Mouse (Mus musculus) cerebellum, adult 2 months (tissue): ENCODE measurements around the gene Rs1. TPM values are rescaled to one million over a fixed set of nuclear protein-coding genes. Genes with fewer than 3 reads are reported as not detected.

Experiments used
- DNase-seq, 2 experiments: peaks; one replicate each; pipeline ENCODE4 v3.0.0; 2021
- H3K27ac ChIP-seq: fragments of 200-500 bp; 2 replicates; pipeline ENCODE4 v1.5.1; 2012; ENCODE audit warnings: low read length, control low read depth, inconsistent platforms; ENCODE audit not compliant: insufficient read depth
- H3K27me3 ChIP-seq: fragments of 200-500 bp; 2 replicates; pipeline ENCODE4 v1.6.1; 2012; ENCODE audit warnings: inconsistent platforms, mild to moderate bottlenecking, low read length, moderate library complexity; ENCODE audit not compliant: control insufficient read depth, insufficient read depth
- H3K4me1 ChIP-seq: fragments of 200-500 bp; 2 replicates; pipeline ENCODE4 v1.6.1; 2011; ENCODE audit warnings: low read length; ENCODE audit not compliant: control insufficient read depth, insufficient read depth
- H3K4me3 ChIP-seq: fragments of 200-500 bp; replicated peaks from 2 replicates; pipeline ENCODE3; 2011; ENCODE audit warnings: mild to moderate bottlenecking, low read depth, low read length, control low read depth; ENCODE audit not compliant: insufficient read depth
- CTCF ChIP-seq: fragments of 200-500 bp; IDR thresholded peaks from 2 replicates; pipeline ENCODE4 v1.5.1; 2011; ENCODE audit warnings: low read depth, mild to moderate bottlenecking, control low read depth, low read length, moderate library complexity, borderline replicate concordance; ENCODE audit not compliant: insufficient read depth
- POLR2A ChIP-seq: fragments of 200-500 bp; IDR thresholded peaks from 2 replicates; pipeline ENCODE4 v1.6.1; 2011; ENCODE audit warnings: low read length, control low read depth, borderline replicate concordance; ENCODE audit not compliant: insufficient read depth
- WGBS: fragments of 180-500 bp; shearing (Covaris S2); methylation state at CpG from one replicate; pipeline ENCODE4 v1.1.7; 2018; 5-methylcytosine and 5-hydroxymethylcytosine counted together
- polyA plus RNA-seq: library from polyadenylated mRNA; depleted of rRNA; stranded (reverse); fragments of >200 nt; gene quantifications from 2 replicates; pipeline ENCODE4 v1.2.3, GENCODE M21; 2012; rRNA removed

The Rs1 gene
- polyA plus RNA-seq, 1 experiment = 0.11 TPM

DNA sequence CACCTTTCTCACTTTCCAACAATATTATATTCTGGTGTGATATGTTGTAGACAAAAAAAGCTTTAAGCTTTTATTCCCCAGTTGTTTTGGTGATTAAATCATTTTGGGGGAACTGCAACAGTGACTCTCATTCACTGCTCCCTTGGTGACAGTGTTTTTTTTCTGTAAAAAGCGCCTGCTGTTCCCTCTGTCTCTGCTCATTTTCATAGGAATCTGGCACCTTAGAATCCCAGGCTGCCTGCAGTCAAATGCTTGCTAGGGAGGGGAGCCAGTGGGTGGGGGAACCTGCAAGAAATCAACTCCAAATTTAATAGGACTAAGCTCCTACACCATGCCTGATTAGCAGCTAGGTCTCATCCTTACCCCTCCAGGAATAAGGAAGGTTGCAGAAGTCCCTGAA is 5.2 kb downstream of the Rs1 start:
- no peak overlapping the region for H3K4me3 ChIP-seq
- no peaks in the 10 kb centered on the region for H3K27me3 ChIP-seq
- TF ChIP-seq POLR2A (no peak), CTCF (no peak)
- no peak for DNase-seq
- WGBS = 56% methylated on average over 1 of the region's 1 CpGs
- no peaks in the 10 kb centered on the region for H3K4me1 ChIP-seq
- H3K27ac ChIP-seq = no peak overlapping the region

DNA sequence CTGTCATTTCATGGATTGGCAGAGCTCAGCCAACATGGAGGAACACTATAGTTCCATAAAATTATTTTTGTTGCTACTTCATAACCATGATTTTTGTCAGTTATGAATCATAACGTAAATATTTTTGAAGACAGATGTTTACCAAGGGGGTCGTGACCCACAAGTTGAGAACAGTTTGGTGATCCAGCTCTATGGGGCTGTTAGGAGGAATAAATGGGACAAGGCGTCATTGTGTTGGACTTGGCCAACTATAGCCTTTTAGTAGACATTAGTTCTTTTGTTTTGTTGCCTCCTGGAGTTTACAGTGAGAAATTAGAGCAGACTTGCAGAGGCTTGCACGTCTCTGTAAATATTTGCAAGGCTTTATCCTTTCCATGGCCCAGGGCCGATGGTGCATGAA is 14.5 kb downstream of the Rs1 start:
- Histone ChIP-seq H3K4me3 (no peak overlapping the region), H3K4me1 (no peaks in the 10 kb centered on the region), H3K27ac (no peak overlapping the region), H3K27me3 (no peaks in the 10 kb centered on the region; the same call in 1 of the 2 replicates)
- 81% methylated on average over 5 of the region's 5 CpGs for WGBS
- TF ChIP-seq POLR2A (no peak), CTCF (no peak)
- DNase-seq = no peak

DNA sequence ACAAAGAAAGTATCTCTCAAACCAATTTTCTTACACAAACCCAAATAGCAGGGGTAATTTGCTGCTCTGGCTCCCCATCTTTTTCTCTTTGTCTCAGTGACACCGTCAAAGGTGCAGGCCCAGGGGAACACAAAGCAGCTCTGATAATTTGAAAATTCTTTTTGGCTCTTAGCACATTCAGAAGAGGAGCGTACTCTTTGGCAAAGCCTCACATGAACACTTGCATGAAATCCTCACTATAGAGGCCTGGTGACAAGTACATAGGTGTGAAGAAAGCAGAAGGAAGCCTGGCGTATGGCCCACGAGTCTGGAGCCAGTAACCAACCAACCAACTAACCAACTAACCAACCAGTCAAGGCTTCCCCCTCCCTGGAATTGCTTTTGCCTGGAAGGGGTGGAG is 27.1 kb downstream of the Rs1 start:
- Histone ChIP-seq H3K4me3 (no peak overlapping the region), H3K27ac (no peak overlapping the region), H3K27me3 (no peaks in the 10 kb centered on the region), H3K4me1 (no peaks in the 10 kb centered on the region)
- TF ChIP-seq CTCF = no peak
- no peak for TF ChIP-seq POLR2A
- 71% methylated on average over 4 of the region's 4 CpGs for WGBS
- no peak for DNase-seq

DNA sequence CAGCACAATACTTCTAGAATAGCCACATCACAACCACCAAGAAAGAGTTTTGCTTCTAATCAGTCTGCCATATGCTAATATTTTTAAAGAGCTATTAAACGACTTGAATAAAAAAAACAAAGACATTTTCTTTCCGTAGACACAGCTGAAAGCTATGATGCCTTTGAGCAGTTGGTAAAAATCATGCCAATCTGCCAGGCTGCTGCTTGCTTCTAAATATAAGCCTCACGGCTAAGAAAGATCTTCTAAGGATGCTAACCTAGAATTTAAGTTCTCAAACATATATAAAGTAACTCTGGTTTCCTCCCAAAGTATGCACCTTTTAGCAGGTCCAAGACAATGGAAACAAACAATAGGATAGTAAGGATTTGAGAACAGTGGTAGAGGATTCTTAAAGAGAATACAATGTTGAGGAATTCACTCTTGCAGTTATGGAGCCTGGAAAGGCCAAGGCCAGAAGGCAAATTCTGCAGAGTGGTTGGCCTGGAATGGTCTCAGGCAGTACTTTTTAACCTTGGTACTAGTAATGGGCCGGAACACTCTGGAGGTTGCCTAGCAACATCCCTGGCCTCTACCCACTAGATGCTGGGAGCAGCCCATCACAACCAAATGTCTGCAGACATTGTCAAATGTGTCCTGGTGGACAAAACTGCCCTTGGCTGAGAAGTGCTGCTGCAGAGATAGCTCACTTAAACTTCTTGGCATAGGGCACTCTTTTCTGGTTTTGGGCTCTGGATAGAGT is 36.8 kb downstream of the Rs1 start:
- Histone ChIP-seq H3K27ac (no peak overlapping the region), H3K27me3 (no peaks in the 10 kb centered on the region), H3K4me3 (no peak overlapping the region), H3K4me1 (peaks cover 3% of the 10 kb centered on the region)
- TF ChIP-seq CTCF = no peak
- DNase-seq = peak in 1 of 2 experiments; percentile 4
- WGBS = 26% methylated on average over 4 of the region's 4 CpGs

DNA sequence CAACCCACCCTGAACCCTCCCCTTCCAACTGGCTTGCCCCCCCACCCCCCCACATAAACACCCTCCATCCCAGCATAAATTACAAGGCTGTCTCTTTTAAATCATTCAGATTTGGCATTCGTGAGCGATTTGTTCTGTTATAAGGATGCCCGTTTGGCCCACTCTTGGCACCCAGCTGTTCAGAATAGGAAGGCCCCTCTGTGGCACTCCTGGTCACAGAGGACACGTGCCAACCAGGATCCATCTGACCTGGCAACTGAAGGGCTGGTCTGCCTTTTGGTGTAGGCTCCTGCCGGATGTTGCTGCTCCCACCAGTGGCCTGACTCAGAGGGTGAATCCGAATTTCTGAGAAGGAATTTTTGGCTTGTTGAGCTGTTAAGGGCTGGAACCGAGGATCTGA is 40.4 kb downstream of the Rs1 start:
- Histone ChIP-seq H3K27ac (no peak overlapping the region), H3K4me1 (peaks cover 3% of the 10 kb centered on the region), H3K4me3 (no peak overlapping the region), H3K27me3 (no peaks in the 10 kb centered on the region)
- no peak for TF ChIP-seq POLR2A
- TF ChIP-seq CTCF = no peak
- peak; percentile 25 to 41 for DNase-seq
- WGBS = 17% methylated on average over 7 of the region's 7 CpGs

Other genes starting within 250 kb of the Rs1 start
- gene Ppef1, start 32.2 kb upstream of the Rs1 start, polyA plus RNA-seq = 0.13 and 0.17 TPM in 2 replicates
- gene Gja6, start 139.0 kb downstream of the Rs1 start, polyA plus RNA-seq = 0.40 and 0.47 TPM in 2 replicates
- gene Cdkl5, start 226.7 kb downstream of the Rs1 start, polyA plus RNA-seq = 13.5 and 15.7 TPM in 2 replicates